Mouse (Mus musculus): ENCODE results near the gene Sirpa. TPM values are rescaled to one million over a fixed set of nuclear protein-coding genes. Genes with fewer than 3 reads are reported as not detected.

Gene Sirpa
- total RNA-seq, 2 experiments from 2014 or later = 279 to 289 TPM

DNA sequence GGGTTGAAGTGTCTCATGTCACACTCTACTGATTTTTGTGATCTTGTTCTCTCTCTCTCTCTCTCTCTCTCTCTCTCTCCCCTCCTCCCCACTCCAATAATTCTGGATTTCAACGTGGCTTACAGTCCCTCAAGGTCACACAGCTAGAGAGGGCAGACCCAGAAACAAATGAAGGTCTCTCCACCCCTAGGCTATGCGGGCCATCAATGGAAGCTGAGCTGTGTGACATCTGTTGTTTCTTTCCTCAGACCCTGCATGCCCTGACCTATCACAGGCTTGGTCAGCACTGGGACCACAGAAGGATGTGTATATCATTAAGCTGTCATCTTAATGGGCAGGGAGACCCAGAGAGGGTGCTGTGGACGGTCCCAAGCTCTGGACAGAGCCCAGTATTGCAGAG is 5.4 kb upstream of the Sirpa start:
- Histone ChIP-seq H3K4me3 (no peak overlapping the region), H3K27ac (no peak overlapping the region)
- DNase-seq (ENCODE audit: low spot score in 2 of 2) = no peak
- no peak for TF ChIP-seq CTCF (conservative IDR thresholded peaks at IDR 0.05)

DNA sequence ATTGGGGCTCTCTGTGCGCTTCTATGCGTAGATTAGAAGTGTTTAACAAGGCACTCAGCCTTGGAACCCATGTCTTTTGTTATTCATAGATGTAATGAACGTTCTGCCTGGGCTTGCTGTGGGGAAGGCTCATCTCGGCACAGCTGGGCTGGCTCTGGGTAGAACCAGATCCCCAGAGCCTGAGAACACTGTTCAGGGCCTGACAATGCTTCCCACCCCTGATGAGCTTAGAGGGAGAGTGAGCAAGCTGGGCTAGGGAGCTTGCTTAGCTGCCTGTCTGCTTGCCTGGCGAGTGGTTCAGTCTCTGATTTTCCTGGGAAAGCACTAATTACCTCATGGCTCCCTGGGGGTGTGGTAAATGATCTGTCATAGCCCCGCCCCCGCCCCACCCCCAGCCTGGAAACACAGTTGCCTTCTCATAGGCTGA is 4.8 kb upstream of the Sirpa start:
- no peak for TF ChIP-seq CTCF (conservative IDR thresholded peaks at IDR 0.05)
- Histone ChIP-seq H3K27ac (no peak overlapping the region), H3K4me3 (no peak overlapping the region)
- DNase-seq (ENCODE audit: low spot score in 2 of 2) = no peak

DNA sequence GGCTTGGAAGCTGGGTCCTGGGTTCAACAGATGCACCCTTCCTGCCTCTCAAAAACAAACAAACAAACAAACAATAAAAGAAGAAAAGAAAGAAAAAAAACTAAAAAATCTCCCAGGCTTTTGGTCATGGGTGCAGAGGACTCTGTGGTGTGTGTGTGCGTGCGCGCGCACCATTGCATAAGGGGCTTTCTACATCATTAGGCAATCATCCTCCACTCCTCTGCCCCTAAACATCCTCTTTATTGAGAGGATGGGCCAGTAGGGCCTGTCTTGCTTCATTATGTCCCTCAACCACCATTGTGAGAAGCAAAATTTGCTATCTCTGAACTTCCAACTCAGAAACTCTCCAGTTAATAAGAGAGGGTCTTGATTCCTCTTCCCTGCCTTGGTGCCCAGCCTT is 738 bp upstream of the Sirpa start:
- DNase-seq (ENCODE audit: low spot score in 2 of 2) = no peak
- no peak for TF ChIP-seq CTCF (conservative IDR thresholded peaks at IDR 0.05)
- Histone ChIP-seq H3K27ac (peak overlapping the region; percentile 99), H3K4me3 (peak overlapping the region; percentile 91)

DNA sequence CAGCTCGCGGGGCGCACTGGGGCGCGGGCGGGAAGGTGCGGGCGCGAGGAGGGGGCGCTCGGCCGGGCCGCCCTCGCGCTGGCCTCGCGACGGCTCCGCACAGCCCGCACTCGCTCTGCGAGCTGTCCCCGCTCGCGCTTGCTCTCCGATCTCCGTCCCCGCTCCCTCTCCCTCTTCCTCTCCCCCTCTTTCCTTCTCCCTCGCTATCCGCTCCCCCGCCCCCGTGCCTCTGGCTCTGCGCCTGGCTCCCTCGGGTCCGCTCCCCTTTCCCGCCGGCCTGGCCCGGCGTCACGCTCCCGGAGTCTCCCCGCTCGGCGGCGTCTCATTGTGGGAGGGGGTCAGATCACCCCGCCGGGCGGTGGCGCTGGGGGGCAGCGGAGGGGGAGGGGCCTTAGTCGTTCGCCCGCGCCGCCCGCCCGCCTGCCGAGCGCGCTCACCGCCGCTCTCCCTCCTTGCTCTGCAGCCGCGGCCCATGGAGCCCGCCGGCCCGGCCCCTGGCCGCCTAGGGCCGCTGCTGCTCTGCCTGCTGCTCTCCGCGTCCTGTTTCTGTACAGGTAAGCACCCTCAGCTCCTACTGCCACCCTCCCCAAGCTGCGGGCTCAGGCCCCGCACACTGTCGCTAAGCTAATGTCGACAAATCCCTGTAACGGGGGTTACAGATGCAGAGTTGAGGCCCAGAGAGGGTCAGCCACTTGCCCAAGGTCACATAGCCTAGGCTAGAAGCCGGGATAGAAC is 673 bp downstream of the Sirpa start:
- DNase-seq (ENCODE audit: low spot score in 2 of 2) = peak; percentile 86 to 89
- TF ChIP-seq CTCF (conservative IDR thresholded peaks at IDR 0.05) = no peak; the same call in 1 of the 2 replicates

GRCm38 (mm10) chr2:129593876-129594421 is 1.3 kb downstream of the Sirpa start:
- no peak for DNase-seq (ENCODE audit: low spot score in 2 of 2)
- peak; percentile 55 for TF ChIP-seq CTCF (conservative IDR thresholded peaks at IDR 0.05)
- Histone ChIP-seq H3K27ac (peak overlapping the region; percentile 99), H3K4me3 (peak overlapping the region; percentile 91)

More for the DNA sequence above, 673 bp downstream of the Sirpa start:
- Histone ChIP-seq H3K27ac (peak overlapping the region; percentile 99), H3K4me3 (peak overlapping the region; percentile 91)

- TF ChIP-seq CTCF (conservative IDR thresholded peaks at IDR 0.05) = no peak
- Histone ChIP-seq H3K27ac (peak overlapping the region; percentile 99), H3K4me3 (peak overlapping the region; percentile 91)
- no peak for DNase-seq (ENCODE audit: low spot score in 2 of 2)
Measured at GRCm38 (mm10) chr2:129594569-129594968, 1.9 kb downstream of the Sirpa start.

GRCm38 (mm10) chr2:129595206-129595605 is 2.6 kb downstream of the Sirpa start:
- Histone ChIP-seq H3K27ac (peak overlapping the region; percentile 99), H3K4me3 (peak overlapping the region; percentile 91)
- TF ChIP-seq CTCF (conservative IDR thresholded peaks at IDR 0.05) = no peak
- DNase-seq (ENCODE audit: low spot score in 2 of 2) = no peak

DNA sequence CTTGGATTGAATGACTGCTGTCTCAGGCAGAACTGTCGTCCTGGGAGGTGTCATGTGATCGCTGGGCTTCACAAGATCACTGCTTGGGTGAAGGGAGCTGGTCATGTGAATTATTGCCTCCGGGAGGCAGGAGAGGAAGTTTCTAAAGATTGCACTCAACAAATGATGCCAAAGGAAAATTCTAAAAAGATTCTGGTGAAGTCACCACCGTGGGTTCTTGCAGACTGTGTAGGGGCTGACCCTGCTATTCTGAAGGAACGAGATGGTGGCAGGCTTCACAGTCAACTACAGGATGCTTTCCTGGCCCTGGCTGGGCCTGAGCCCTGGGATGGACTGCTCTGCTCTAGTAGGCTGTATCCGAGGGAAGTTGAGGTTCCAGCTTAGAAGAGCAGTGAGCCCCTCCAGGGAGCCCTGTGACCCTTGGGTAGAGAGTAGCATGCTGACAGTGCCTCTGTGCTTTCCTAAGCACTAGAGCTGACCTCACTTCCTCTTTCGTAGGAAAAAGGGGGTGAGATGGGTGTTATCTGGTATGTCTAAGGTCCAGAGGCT is 3.1 kb downstream of the Sirpa start:
- peak overlapping the region; percentile 99 for H3K27ac ChIP-seq
- TF ChIP-seq CTCF (conservative IDR thresholded peaks at IDR 0.05) = no peak
- peak overlapping the region; percentile 91 for H3K4me3 ChIP-seq
- no peak for DNase-seq (ENCODE audit: low spot score in 2 of 2)

DNA sequence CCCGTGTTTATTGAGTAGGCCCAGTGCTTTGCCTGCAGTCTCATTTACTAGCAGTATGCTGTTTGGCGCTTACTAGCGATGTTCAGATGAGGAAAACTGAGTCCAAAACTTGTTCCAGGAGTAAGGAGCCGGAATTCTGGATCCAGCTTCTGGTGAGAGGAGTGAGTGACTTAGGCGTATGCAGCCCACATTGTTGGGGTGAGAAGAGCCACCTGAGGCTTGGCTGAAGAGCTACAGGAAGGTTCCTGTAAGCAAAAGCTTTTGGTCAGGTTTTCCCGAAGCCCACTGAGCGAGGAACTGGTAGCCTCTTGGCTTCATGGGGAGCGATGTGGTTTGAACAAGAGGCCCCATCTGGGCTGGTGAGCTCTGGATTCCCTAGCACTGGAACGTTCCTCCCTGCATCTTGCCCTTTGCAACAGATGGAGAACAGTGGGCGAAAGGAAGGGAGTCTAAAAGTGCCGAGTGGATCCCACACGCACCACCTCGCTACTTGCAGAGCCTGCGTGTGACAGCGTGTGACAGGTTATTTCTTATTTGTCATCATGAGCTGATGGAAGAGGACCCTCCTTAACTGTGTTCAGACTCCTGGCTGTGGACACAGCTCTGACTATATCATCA is 4.0 kb downstream of the Sirpa start:
- peak; percentile 52 to 68 for DNase-seq (ENCODE audit: low spot score in 2 of 2)
- TF ChIP-seq CTCF (conservative IDR thresholded peaks at IDR 0.05) = no peak
- H3K4me3 ChIP-seq = peak overlapping the region; percentile 30
- peak overlapping the region; percentile 99 for H3K27ac ChIP-seq

GRCm38 (mm10) chr2:129597581-129597980 is 4.9 kb downstream of the Sirpa start:
- TF ChIP-seq CTCF (conservative IDR thresholded peaks at IDR 0.05) = no peak
- DNase-seq (ENCODE audit: low spot score in 2 of 2) = no peak
- Histone ChIP-seq H3K27ac (peak overlapping the region; percentile 99), H3K4me3 (peak overlapping the region; percentile 30; the same call in 1 of the 2 replicates)

GRCm38 (mm10) chr2:129598094-129598493 is 5.5 kb downstream of the Sirpa start:
- peak overlapping the region; percentile 99 for H3K27ac ChIP-seq
- H3K4me3 ChIP-seq = peak overlapping the region; percentile 30; the same call in 1 of the 2 replicates
- TF ChIP-seq CTCF (conservative IDR thresholded peaks at IDR 0.05) = no peak
- no peak for DNase-seq (ENCODE audit: low spot score in 2 of 2)

DNA sequence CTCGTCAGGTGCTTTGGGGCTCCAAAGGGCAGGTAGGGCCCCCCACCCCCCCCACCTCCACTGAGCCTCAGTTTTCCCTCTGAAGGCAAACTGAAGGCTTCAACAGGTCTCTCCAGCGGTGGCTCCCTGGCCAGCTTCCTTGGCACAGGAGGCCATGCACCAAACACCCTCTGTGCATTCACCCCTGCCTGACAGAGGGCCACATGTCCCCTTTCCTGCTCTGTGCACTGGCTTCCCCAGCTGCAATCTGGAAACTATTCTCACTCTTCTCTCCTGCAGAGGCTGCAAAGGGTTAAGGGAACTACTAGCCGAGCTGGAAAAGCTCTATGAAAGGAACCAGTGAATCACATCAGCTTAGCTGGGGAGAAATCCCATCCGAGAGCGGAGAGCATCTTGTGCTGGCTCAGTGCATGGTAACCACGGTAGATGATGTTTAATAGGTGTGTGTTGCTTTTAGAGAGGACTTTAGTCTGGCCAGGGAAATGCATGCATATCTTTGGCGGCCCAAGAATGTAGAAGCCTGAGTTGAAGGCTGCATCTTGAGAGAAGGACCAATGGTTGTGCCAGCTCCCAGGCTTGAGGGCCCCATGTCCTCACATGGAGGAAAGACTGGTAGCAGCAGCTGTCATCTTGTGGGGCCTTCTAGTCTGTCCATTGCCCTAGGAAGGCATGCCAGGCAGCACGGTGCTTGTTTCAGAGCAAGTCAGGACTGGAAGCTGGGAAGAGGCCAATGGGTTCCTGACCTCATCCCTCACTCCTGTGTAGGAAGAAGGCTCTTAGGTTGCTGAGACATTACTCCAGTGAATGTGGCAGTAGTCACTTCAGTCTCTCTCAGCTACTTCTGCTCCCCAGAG is 6.8 kb downstream of the Sirpa start:
- Histone ChIP-seq H3K27ac (peak overlapping the region; percentile 99), H3K4me3 (peak overlapping the region; percentile 19; the same call in 1 of the 2 replicates)
- TF ChIP-seq CTCF (conservative IDR thresholded peaks at IDR 0.05) = no peak
- no peak for DNase-seq (ENCODE audit: low spot score in 2 of 2)
